Mouse (Mus musculus): ENCODE measurements around the gene Siglecf.

DNA sequence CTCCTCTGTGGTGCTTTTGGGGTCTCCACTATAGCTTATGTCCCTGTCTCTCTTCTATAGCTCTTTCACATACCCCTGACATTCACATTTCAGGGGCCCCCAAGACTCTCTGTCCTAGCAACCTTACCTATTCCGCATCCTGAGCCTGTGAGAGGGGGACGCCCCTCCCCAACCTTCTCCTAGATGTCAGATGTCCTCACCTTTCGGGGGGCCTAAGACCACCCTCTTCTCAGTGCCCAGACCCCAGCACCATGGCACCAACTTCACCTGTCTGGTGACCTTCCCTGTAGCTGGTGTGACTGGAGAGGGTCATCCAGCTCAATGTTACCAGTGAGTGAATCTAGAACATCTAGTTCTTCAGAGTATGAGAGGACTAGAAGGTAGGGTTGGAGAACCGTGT, 6.7 kb upstream of the Siglecf start:
- no peak for TF ChIP-seq CTCF (conservative IDR thresholded peaks at IDR 0.05; ENCODE audit: insufficient read depth, insufficient read length, low read depth, low read length)
- no peak for TF ChIP-seq POLR2A (IDR thresholded peaks at IDR 0.05; ENCODE audit: low read depth, low read length)
